Mouse (Mus musculus): ENCODE measurements around the gene Polr1b. TPM values are rescaled to one million over a fixed set of nuclear protein-coding genes. Genes with fewer than 3 reads are reported as not detected.

Gene Polr1b
- polyA plus RNA-seq, 1 experiment from 2014 or later = 9.5 TPM

DNA sequence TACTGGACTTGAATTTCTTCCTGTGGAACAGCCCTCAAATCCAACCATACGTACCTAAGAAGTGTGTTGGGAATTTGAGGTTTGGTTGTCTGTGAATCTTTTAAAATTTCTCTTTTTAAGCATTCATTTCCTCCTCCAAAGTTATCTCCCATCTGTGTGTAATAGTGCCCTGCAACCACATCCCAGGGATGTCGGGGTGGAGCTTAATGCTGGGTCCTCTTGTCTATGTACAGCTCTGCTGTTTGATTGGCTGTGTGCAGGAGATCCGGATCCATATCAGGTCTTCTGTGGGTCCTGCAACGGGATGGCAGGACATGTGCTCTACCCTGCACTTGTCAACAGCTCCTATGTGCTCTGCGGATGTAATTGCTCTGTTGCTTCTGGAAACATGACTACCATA lies 64.0 kb downstream of the Polr1b start:
- no peak overlapping the region for H3K9ac ChIP-seq (ENCODE audit: low read length)
- no peak for TF ChIP-seq EP300 (optimal IDR thresholded peaks at IDR 0.05)
- TF ChIP-seq CTCF (IDR thresholded peaks at IDR 0.05; ENCODE audit: low read depth) = no peak
- no peak overlapping the region for H3K4me2 ChIP-seq (replicated peaks; ENCODE audit: low read depth)
- H3K36me3 ChIP-seq (ENCODE audit: control insufficient read depth, insufficient read depth, low read length) = no peaks in the 10 kb centered on the region
- DNase-seq (ENCODE audit: low spot score) (no peak), ATAC-seq (ENCODE audit: low FRiP score, low TSS enrichment) (no peak)
- WGBS = 68% methylated on average over 5 of the region's 5 CpGs
- no peak overlapping the region for H3K4me3 ChIP-seq (ENCODE audit: low read depth, low read length)
- H3K27me3 ChIP-seq (ENCODE audit: control insufficient read depth, insufficient read depth, low read length) = no peaks in the 10 kb centered on the region
- no peaks in the 10 kb centered on the region for H3K4me1 ChIP-seq (replicated peaks; ENCODE audit: control insufficient read depth, insufficient read depth)
- H3K27ac ChIP-seq (replicated peaks) = no peak overlapping the region
- H3K9me3 ChIP-seq (ENCODE audit: control insufficient read depth, low read length) = no peaks in the 10 kb centered on the region

DNA sequence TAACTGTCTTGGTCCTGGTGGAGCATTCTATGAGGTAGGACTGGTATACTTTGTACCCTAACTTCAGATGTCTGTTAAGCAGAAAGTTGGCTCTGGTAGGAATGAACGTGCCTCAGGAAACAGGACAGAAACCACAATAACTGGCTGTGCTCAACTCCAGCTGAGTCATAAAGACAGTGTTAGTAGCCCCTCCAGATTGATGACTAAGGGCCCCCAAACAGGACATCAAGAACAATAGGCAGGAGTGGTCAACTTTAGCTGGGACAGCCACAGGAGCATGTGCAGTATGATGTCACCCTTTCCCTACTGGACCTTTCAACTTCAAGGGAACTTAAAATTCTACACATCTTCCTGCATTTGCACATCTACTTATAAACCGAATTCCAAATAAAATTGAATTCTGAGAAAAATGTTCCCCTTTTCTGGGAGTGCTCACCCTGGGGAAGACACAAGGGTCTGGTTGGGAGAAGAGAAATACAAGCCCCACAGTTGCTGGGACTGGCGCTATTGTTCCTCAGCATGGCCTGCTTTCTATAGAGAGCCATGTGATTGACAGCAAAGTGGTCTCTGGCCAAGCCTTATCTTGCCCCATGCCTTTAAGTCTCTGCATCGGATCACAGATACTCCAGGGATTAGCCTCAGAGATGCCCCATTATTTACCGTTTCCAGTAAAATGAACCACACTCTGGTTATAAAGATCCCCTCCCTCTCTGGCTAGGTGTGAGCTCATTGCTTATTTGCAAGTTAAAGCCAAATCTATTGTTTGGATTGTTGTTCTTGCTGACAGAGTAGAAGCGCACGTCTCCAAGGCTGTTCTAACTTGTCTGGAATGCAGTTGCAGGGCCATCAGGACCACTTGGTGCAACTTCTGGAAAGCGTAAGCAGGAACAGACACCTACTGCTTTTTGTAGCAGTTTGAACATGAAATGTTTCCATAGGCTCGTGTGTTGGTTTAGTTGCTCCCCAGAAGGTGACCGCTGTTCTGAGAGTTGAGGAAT lies 66.0 kb downstream of the Polr1b start:
- Histone ChIP-seq H3K27me3 (ENCODE audit: control insufficient read depth, insufficient read depth, low read length) (no peaks in the 10 kb centered on the region), H3K9me3 (ENCODE audit: control insufficient read depth, low read length) (no peaks in the 10 kb centered on the region), H3K4me2 (replicated peaks; ENCODE audit: low read depth) (no peak overlapping the region), H3K9ac (ENCODE audit: low read length) (no peak overlapping the region), H3K27ac (replicated peaks) (no peak overlapping the region), H3K4me3 (ENCODE audit: low read depth, low read length) (no peak overlapping the region), H3K4me1 (replicated peaks; ENCODE audit: control insufficient read depth, insufficient read depth) (no peaks in the 10 kb centered on the region), H3K36me3 (ENCODE audit: control insufficient read depth, insufficient read depth, low read length) (no peaks in the 10 kb centered on the region)
- ATAC-seq (ENCODE audit: low FRiP score, low TSS enrichment) (no peak), DNase-seq (ENCODE audit: low spot score) (no peak)
- TF ChIP-seq EP300 (optimal IDR thresholded peaks at IDR 0.05) = no peak
- TF ChIP-seq CTCF (IDR thresholded peaks at IDR 0.05; ENCODE audit: low read depth) = no peak
- WGBS = 53% methylated on average over 10 of the region's 10 CpGs

DNA sequence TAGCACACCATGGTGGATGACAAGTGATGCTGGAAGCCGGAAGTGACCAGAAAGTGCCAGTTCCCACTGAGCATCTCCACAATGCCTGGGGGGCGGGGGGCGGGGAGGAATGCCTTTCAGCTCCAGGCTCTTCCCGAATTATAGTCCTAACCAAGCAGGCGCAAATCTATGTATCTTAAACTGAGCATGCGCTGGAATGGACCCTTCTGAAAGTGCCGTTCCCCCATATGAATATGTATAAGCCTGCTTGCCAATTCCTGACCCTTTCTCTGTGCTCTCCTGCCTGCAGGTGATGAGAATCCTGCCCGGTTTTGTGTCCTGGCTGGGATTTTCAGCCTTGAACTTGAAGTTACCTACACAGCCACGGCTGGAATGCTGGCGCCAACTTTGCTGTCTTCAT lies 72.6 kb downstream of the Polr1b start:
- ATAC-seq (ENCODE audit: low FRiP score, low TSS enrichment) (no peak), DNase-seq (ENCODE audit: low spot score) (no peak)
- H3K4me2 ChIP-seq (replicated peaks; ENCODE audit: low read depth) = no peak overlapping the region
- no peaks in the 10 kb centered on the region for H3K9me3 ChIP-seq (ENCODE audit: control insufficient read depth, low read length)
- no peak overlapping the region for H3K4me3 ChIP-seq (ENCODE audit: low read depth, low read length)
- H3K9ac ChIP-seq (ENCODE audit: low read length) = no peak overlapping the region
- TF ChIP-seq EP300 (optimal IDR thresholded peaks at IDR 0.05) (no peak), CTCF (IDR thresholded peaks at IDR 0.05; ENCODE audit: low read depth) (no peak)
- no peak overlapping the region for H3K27ac ChIP-seq (replicated peaks)
- H3K36me3 ChIP-seq (ENCODE audit: control insufficient read depth, insufficient read depth, low read length) = no peaks in the 10 kb centered on the region
- no peaks in the 10 kb centered on the region for H3K27me3 ChIP-seq (ENCODE audit: control insufficient read depth, insufficient read depth, low read length)
- no peaks in the 10 kb centered on the region for H3K4me1 ChIP-seq (replicated peaks; ENCODE audit: control insufficient read depth, insufficient read depth)
- WGBS = 55% methylated on average over 10 of the region's 10 CpGs

DNA sequence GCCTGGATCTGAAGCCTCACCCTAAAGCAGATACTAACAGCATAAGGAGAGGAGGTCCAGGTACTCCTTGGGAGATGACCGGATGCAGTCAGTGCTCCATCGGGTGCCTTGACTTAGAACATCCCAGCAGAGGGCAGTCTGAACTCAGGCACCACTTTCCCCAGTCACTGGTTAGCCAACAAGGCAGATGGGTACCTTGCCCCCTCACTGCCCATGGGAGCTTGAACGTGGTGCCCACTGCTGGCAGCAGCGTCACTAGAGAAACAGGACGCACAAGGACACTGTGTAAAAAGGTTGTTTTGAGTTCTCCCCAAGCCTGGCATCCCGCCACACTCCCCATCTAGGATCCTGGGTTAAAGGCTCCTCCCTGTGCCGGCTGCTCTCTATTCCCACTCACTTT lies 73.7 kb downstream of the Polr1b start:
- H3K9me3 ChIP-seq (ENCODE audit: control insufficient read depth, low read length) = no peaks in the 10 kb centered on the region
- DNase-seq (ENCODE audit: low spot score) (peak; percentile 53), ATAC-seq (ENCODE audit: low FRiP score, low TSS enrichment) (peak; percentile 56)
- H3K27me3 ChIP-seq (ENCODE audit: control insufficient read depth, insufficient read depth, low read length) = no peaks in the 10 kb centered on the region
- no peaks in the 10 kb centered on the region for H3K36me3 ChIP-seq (ENCODE audit: control insufficient read depth, insufficient read depth, low read length)
- H3K4me2 ChIP-seq (replicated peaks; ENCODE audit: low read depth) = no peak overlapping the region
- no peaks in the 10 kb centered on the region for H3K4me1 ChIP-seq (replicated peaks; ENCODE audit: control insufficient read depth, insufficient read depth)
- H3K9ac ChIP-seq (ENCODE audit: low read length) = no peak overlapping the region
- TF ChIP-seq CTCF (IDR thresholded peaks at IDR 0.05; ENCODE audit: low read depth) (peak; percentile 82), EP300 (optimal IDR thresholded peaks at IDR 0.05) (no peak)
- no peak overlapping the region for H3K4me3 ChIP-seq (ENCODE audit: low read depth, low read length)
- WGBS = 35% methylated on average over 7 of the region's 7 CpGs
- H3K27ac ChIP-seq (replicated peaks) = no peak overlapping the region

DNA sequence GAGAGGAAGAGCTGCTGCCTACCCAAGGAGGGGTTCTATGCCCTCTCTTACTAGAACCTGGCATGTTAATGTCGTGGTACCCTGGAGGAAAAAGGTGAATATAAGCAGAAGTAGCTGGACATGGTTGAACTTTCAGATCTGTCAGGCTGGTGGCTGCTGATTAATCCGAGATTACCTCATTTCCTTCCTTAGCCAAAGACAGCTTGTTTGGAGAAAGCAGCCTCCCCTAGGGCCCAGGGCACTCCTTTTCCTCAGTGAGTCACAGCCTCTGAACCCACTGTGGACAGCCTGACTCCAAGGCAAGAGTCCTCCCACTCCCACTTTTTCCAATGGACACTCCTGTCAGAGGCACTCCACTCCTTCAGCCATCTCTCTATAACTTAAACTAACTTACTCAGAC lies 74.8 kb downstream of the Polr1b start:
- peak; percentile 40 for ATAC-seq (ENCODE audit: low FRiP score, low TSS enrichment)
- Histone ChIP-seq H3K4me3 (ENCODE audit: low read depth, low read length) (no peak overlapping the region), H3K9ac (ENCODE audit: low read length) (no peak overlapping the region), H3K27me3 (ENCODE audit: control insufficient read depth, insufficient read depth, low read length) (no peaks in the 10 kb centered on the region), H3K36me3 (ENCODE audit: control insufficient read depth, insufficient read depth, low read length) (no peaks in the 10 kb centered on the region), H3K4me2 (replicated peaks; ENCODE audit: low read depth) (no peak overlapping the region), H3K27ac (replicated peaks) (no peak overlapping the region), H3K4me1 (replicated peaks; ENCODE audit: control insufficient read depth, insufficient read depth) (no peaks in the 10 kb centered on the region), H3K9me3 (ENCODE audit: control insufficient read depth, low read length) (no peaks in the 10 kb centered on the region)
- DNase-seq (ENCODE audit: low spot score) = no peak
- WGBS = 58% methylated on average over 2 of the region's 2 CpGs
- TF ChIP-seq CTCF (IDR thresholded peaks at IDR 0.05; ENCODE audit: low read depth) (no peak), EP300 (optimal IDR thresholded peaks at IDR 0.05) (no peak)

Other genes starting within 250 kb of the Polr1b start
- 2.3 and 2.5 TPM in 2 replicates for gene Fbln7, start 238.0 kb upstream of the Polr1b start, polyA plus RNA-seq (2015; fragmentation: Nextera tagmentation; extraction: Ambion mirVana)
- gene Zc3h8, start 156.9 kb upstream of the Polr1b start, polyA plus RNA-seq (2015; fragmentation: Nextera tagmentation; extraction: Ambion mirVana) = 4.6 and 4.8 TPM in 2 replicates
- 2.3 and 2.6 TPM in 2 replicates for gene Zc3h6, start 133.6 kb upstream of the Polr1b start, polyA plus RNA-seq (2015; fragmentation: Nextera tagmentation; extraction: Ambion mirVana)
- gene Gm10762, start 133.3 kb upstream of the Polr1b start, polyA plus RNA-seq (2015; fragmentation: Nextera tagmentation; extraction: Ambion mirVana) = 11.5 and 11.8 TPM in 2 replicates
- 0.16 and 0.22 TPM in 2 replicates for gene Vinac1, start 52.8 kb upstream of the Polr1b start, polyA plus RNA-seq (2015; fragmentation: Nextera tagmentation; extraction: Ambion mirVana)
- 6.8 and 7.1 TPM in 2 replicates for gene Ttl, start 35.1 kb upstream of the Polr1b start, polyA plus RNA-seq (2015; fragmentation: Nextera tagmentation; extraction: Ambion mirVana)
- gene Chchd5, start 28.7 kb downstream of the Polr1b start, polyA plus RNA-seq (2015; fragmentation: Nextera tagmentation; extraction: Ambion mirVana) = 15.5 and 15.8 TPM in 2 replicates
- gene Slc20a1, start 97.8 kb downstream of the Polr1b start, polyA plus RNA-seq (2015; fragmentation: Nextera tagmentation; extraction: Ambion mirVana) = 8.9 TPM in 2 replicates
- 9.0 and 9.8 TPM in 2 replicates for gene Ckap2l, start 196.2 kb downstream of the Polr1b start, polyA plus RNA-seq (2015; fragmentation: Nextera tagmentation; extraction: Ambion mirVana)
- gene Il1a, start 209.0 kb downstream of the Polr1b start, polyA plus RNA-seq (2015; fragmentation: Nextera tagmentation; extraction: Ambion mirVana) = 4.6 and 5.8 TPM in 2 replicates

Data from stomach, postnatal 0 days (tissue).